Mouse (Mus musculus) CH12.LX (cell line): ENCODE data around the gene Gfy. TPM values are rescaled to one million over a fixed set of nuclear protein-coding genes. Genes with fewer than 3 reads are reported as not detected.

Experiments used
- DNase-seq: peaks from one replicate; pipeline ENCODE4 v3.0.0-alpha.2; 2013; ENCODE audit errors: extremely low read depth
- H3K27ac ChIP-seq: 2 replicates; pipeline ENCODE4 v1.5.1; 2012; ENCODE audit warnings: low read depth, mild to moderate bottlenecking, control low read depth, moderate library complexity; ENCODE audit not compliant: insufficient read depth
- H3K27me3 ChIP-seq: replicated peaks from 2 replicates; pipeline ENCODE3; 2012; ENCODE audit warnings: inconsistent platforms
- H3K36me3 ChIP-seq, 2 experiments: replicated peaks in 1 of 2; 2 replicates each; pipeline versions ENCODE3 to v1.6.1; 2012; ENCODE audit warnings: inconsistent platforms in 1 of 2, low read length in 1 of 2, mild to moderate bottlenecking in 1 of 2, mixed read lengths in 1 of 2, moderate library complexity in 1 of 2; ENCODE audit not compliant: control insufficient read depth in 1 of 2, insufficient read depth in 1 of 2
- H3K4me1 ChIP-seq, 2 experiments: 2 replicates each; pipeline ENCODE4 v1.6.1; 2012; ENCODE audit warnings: inconsistent platforms in 1 of 2, moderate library complexity in 1 of 2; ENCODE audit not compliant: insufficient read depth in 2 of 2, control insufficient read depth in 1 of 2
- H3K4me2 ChIP-seq: 2 replicates; pipeline ENCODE4 v1.6.1; 2012; ENCODE audit warnings: low read depth, mild to moderate bottlenecking, control low read depth; ENCODE audit not compliant: poor library complexity, insufficient read depth, severe bottlenecking
- H3K4me3 ChIP-seq, 3 experiments: fragments of 150-350 bp in 1 of 3; sonication (generic) in 1 of 3; replicated peaks in 1 of 3; 2 replicates each; pipeline versions ENCODE3 to v1.5.1; 2011 to 2012; ENCODE audit warnings: low read depth in 2 of 3, low read length in 2 of 3, mild to moderate bottlenecking in 2 of 3, moderate library complexity in 2 of 3, control low read depth in 1 of 3, improper control_type of control experiment in 1 of 3, inconsistent platforms in 1 of 3, mixed read lengths in 1 of 3; ENCODE audit not compliant: poor library complexity in 1 of 3
- H3K79me2 ChIP-seq: replicated peaks from 2 replicates; pipeline ENCODE4 v1.6.1; 2012; ENCODE audit warnings: mild to moderate bottlenecking, moderate library complexity; ENCODE audit not compliant: control insufficient read depth, poor library complexity, insufficient read depth, severe bottlenecking; ENCODE audit errors: extremely low read depth
- H3K9ac ChIP-seq: 2 replicates; pipeline ENCODE4 v1.6.1; 2012; ENCODE audit warnings: low read depth, mild to moderate bottlenecking, control low read depth, moderate library complexity; ENCODE audit not compliant: insufficient read depth
- H3K9me3 ChIP-seq: replicated peaks from 2 replicates; pipeline ENCODE3; 2012; ENCODE audit warnings: low read length, inconsistent platforms, mixed read lengths
- CHD1 ChIP-seq: IDR thresholded peaks from 2 replicates; pipeline ENCODE4 v1.6.1; 2012; ENCODE audit warnings: low read depth, low read length, improper control_type of control experiment, inconsistent platforms
- CHD2 ChIP-seq: IDR thresholded peaks from 2 replicates; pipeline ENCODE4 v1.6.1; 2011; ENCODE audit warnings: low read length, improper control_type of control experiment
- CTCF ChIP-seq, 2 experiments: IDR thresholded peaks in 1 of 2; conservative IDR thresholded peaks in 1 of 2; 2 replicates each; pipeline ENCODE4 v1.5.1; 2011 to 2012; ENCODE audit warnings: low read depth in 2 of 2, low read length in 2 of 2, improper control_type of control experiment in 1 of 2, inconsistent platforms in 1 of 2, mild to moderate bottlenecking in 1 of 2, moderate library complexity in 1 of 2
- E2F4 ChIP-seq: IDR thresholded peaks from 2 replicates; pipeline ENCODE4 v1.6.1; 2011; ENCODE audit warnings: low read depth, low read length, improper control_type of control experiment; ENCODE audit not compliant: insufficient replicate concordance
- ELF1 ChIP-seq: IDR thresholded peaks from 2 replicates; pipeline ENCODE4 v1.6.1; 2014; ENCODE audit warnings: low read depth, mild to moderate bottlenecking, inconsistent platforms, low read length, improper control_type of control experiment
- ETS1 ChIP-seq: conservative IDR thresholded peaks from 2 replicates; pipeline ENCODE4 v1.6.1; 2012; ENCODE audit warnings: low read depth, mild to moderate bottlenecking, inconsistent platforms, low read length, improper control_type of control experiment, moderate library complexity
- GABPA ChIP-seq: IDR thresholded peaks from 2 replicates; pipeline ENCODE4 v1.6.1; 2012; ENCODE audit warnings: low read depth, low read length, improper control_type of control experiment, inconsistent platforms; ENCODE audit not compliant: insufficient replicate concordance
- IRF4 ChIP-seq: IDR thresholded peaks from 2 replicates; pipeline ENCODE4 v1.6.1; 2014; ENCODE audit warnings: low read depth, mild to moderate bottlenecking, inconsistent platforms, low read length, improper control_type of control experiment
- KAT2A ChIP-seq: IDR thresholded peaks from 2 replicates; pipeline ENCODE4 v1.6.1; 2012; ENCODE audit warnings: low read length, improper control_type of control experiment, inconsistent platforms; ENCODE audit not compliant: insufficient replicate concordance
- MAX ChIP-seq: IDR thresholded peaks from 2 replicates; pipeline ENCODE4 v1.6.1; 2011; ENCODE audit warnings: low read length, improper control_type of control experiment
- MAZ ChIP-seq: IDR thresholded peaks from 2 replicates; pipeline ENCODE4 v1.6.1; 2012; ENCODE audit warnings: low read depth, mild to moderate bottlenecking, inconsistent platforms, low read length, improper control_type of control experiment, moderate library complexity
- MEF2A ChIP-seq: IDR thresholded peaks from 2 replicates; pipeline ENCODE4 v1.6.1; 2014; ENCODE audit warnings: low read depth, mild to moderate bottlenecking, inconsistent platforms, low read length, improper control_type of control experiment, borderline replicate concordance
- MXI1 ChIP-seq: IDR thresholded peaks from 2 replicates; pipeline ENCODE4 v1.6.1; 2011; ENCODE audit warnings: mild to moderate bottlenecking, low read depth, low read length, improper control_type of control experiment
- MYC ChIP-seq: IDR thresholded peaks from 2 replicates; pipeline ENCODE4 v1.6.1; 2011; ENCODE audit warnings: low read depth, mild to moderate bottlenecking, improper control_type of control experiment, low read length
- NELFE ChIP-seq: IDR thresholded peaks from 2 replicates; pipeline ENCODE4 v1.6.1; 2011; ENCODE audit warnings: low read depth, low read length, improper control_type of control experiment
- NRF1 ChIP-seq: IDR thresholded peaks from 2 replicates; pipeline ENCODE4 v1.6.1; 2014; ENCODE audit warnings: low read depth, mild to moderate bottlenecking, inconsistent platforms, low read length, improper control_type of control experiment, moderate library complexity
- POLR2A ChIP-seq: IDR thresholded peaks from 2 replicates; pipeline ENCODE4 v1.6.1; 2011; ENCODE audit warnings: low read depth, mild to moderate bottlenecking, improper control_type of control experiment, low read length
- POLR2AphosphoS2 ChIP-seq: IDR thresholded peaks from 2 replicates; pipeline ENCODE4 v1.6.1; 2011; ENCODE audit warnings: low read depth, low read length, improper control_type of control experiment
- RAD21 ChIP-seq: IDR thresholded peaks from 2 replicates; pipeline ENCODE4 v1.6.1; 2011; ENCODE audit warnings: low read depth, mild to moderate bottlenecking, low read length, improper control_type of control experiment, moderate library complexity
- RCOR1 ChIP-seq: conservative IDR thresholded peaks from 2 replicates; pipeline ENCODE4 v1.6.1; 2012; ENCODE audit warnings: low read depth, mild to moderate bottlenecking, inconsistent platforms, low read length, improper control_type of control experiment
- SIN3A ChIP-seq: IDR thresholded peaks from 2 replicates; pipeline ENCODE4 v1.6.1; 2012; ENCODE audit warnings: low read length, improper control_type of control experiment, inconsistent platforms
- SMC3 ChIP-seq: IDR thresholded peaks from 2 replicates; pipeline ENCODE4 v1.6.1; 2011; ENCODE audit warnings: low read depth, low read length, improper control_type of control experiment
- TBP ChIP-seq: conservative IDR thresholded peaks from 2 replicates; pipeline ENCODE4 v1.6.1; 2011; ENCODE audit warnings: low read depth, low read length, improper control_type of control experiment
- USF1 ChIP-seq: IDR thresholded peaks from 2 replicates; pipeline ENCODE4 v1.6.1; 2014; ENCODE audit warnings: low read depth, mild to moderate bottlenecking, inconsistent platforms, low read length, improper control_type of control experiment
- ZC3H11A ChIP-seq: IDR thresholded peaks from 2 replicates; pipeline ENCODE4 v1.6.1; 2012; ENCODE audit warnings: low read depth, mild to moderate bottlenecking, inconsistent platforms, low read length, improper control_type of control experiment
- ZMIZ1 ChIP-seq: IDR thresholded peaks from 2 replicates; pipeline ENCODE4 v1.6.1; 2012; ENCODE audit warnings: low read depth, mild to moderate bottlenecking, inconsistent platforms, low read length, improper control_type of control experiment
- dilution Hi-C: fragments of 300-500 bp; cut with MboI; formaldehyde crosslinking; loops from 2 replicates; pipeline ENCODE4 v1.14.3; 2020; ENCODE audit warnings: low sequenced_read_pairs; ENCODE audit not compliant: extremely low pct_unique_long_range_greater_than_20kb, extremely low pct_ligation_motif_present
- in situ Hi-C: fragments of 300-500 bp; cut with MboI; formaldehyde crosslinking; loops from 3 replicates; pipeline ENCODE4 v1.14.3; 2019; ENCODE audit warnings: low sequenced_read_pairs, low pct_ligation_motif_present, low pct_unique_long_range_greater_than_20kb, mixed read lengths
- polyA plus RNA-seq: library from polyadenylated mRNA; unstranded; fragments of >175 nt; gene quantifications from 2 replicates; pipeline ENCODE4 v1.2.1, GENCODE M21; 2012; ENCODE audit warnings: low read depth; ENCODE audit not compliant: insufficient read length
- total RNA-seq, 2 experiments: library from RNA; depleted of rRNA; stranded (reverse); fragments of 300-350 nt in 1 of 2; fragments of >200 nt in 1 of 2; gene quantifications; 2 replicates each; pipeline ENCODE4 v1.2.3; 2012 to 2014

The Gfy gene
- total and polyA plus RNA-seq, 3 experiments = not detected

- H3K9me3 ChIP-seq = no peaks in the 10 kb centered on the region
- H3K79me2 ChIP-seq = no peaks in the 10 kb centered on the region
- TF ChIP-seq RAD21 (peak; percentile 7), MXI1 (no peak), IRF4 (no peak), MAX (no peak), RCOR1 (no peak), SIN3A (no peak), CHD2 (no peak), E2F4 (no peak), ZC3H11A (no peak), TBP (no peak), CTCF (conservative IDR thresholded peaks at IDR 0.05 in 1 of 2, IDR thresholded peaks at IDR 0.05 in 1 of 2; ENCODE audit: low read depth in 2 of 2, low read length in 2 of 2) (peak; percentile 49 to 64), SMC3 (0 out of 2 replicates have a peak, but pooled peaks have one; percentile 17), GABPA (no peak), POLR2AphosphoS2 (no peak)
- dilution Hi-C loops (no loop called here), in situ Hi-C loops (no loop called here)
- H3K27ac ChIP-seq = no peak overlapping the region
- DNase-seq = peak; percentile 75
- peak overlapping the region in 2 of 3 experiments; percentile 62 to 74 for H3K4me3 ChIP-seq
- peaks cover 5 to 30% of the 10 kb centered on the region in 2 experiments for H3K4me1 ChIP-seq
- peaks cover 0 to 43% of the 10 kb centered on the region in 2 experiments for H3K36me3 ChIP-seq
- peak overlapping the region; percentile 48 for H3K9ac ChIP-seq
- no peaks in the 10 kb centered on the region for H3K27me3 ChIP-seq
- peak overlapping the region; percentile 11; the same call in 1 of the 2 replicates for H3K4me2 ChIP-seq
Observed at GRCm38 (mm10) chr7:45154993-45155514, 24.3 kb downstream of the Gfy start.

DNA sequence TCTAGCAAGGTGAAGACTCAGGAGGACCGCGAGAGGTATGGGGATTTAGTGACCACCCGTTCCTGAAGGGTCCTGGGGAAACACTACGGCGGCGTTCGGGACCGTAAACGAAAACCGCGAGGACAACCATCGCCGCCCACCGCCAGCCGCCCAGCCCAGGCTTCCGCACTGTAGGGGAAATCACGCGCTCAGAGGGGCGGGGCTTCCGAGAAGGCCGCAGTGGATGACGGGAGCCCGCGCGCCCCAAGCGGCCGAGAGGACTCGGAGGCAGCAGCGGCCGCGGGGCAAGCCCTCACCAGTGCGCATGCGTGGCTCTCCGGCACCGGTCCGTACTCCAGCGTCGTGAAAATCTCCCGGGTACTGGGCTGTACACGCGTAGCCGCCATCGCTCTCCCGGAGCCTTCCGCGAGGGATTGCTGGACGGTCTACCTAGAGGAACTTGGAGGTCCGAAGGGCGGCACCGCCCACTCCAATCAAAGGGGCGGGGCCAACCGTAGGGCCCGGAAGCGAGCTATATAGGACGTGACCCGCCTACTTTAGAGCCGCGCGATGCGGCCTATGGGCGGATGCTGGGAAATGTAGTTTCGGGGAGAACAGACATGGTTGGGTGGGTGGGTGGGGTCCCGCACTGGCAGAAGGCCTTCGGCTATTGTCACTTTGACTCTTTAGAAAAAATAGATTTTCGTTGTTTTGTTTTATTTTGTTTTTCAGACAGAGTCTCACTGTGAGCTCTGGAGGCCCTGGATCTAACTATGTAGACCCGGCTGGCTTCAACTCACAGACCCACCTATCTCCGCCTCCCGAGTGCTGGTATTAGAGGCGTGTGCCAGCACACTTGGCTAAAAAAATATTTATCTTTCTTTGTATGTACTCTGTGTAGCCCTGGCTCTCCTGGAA, 25.0 kb downstream of the Gfy start, which contains the start of the genes Pih1d1 and Aldh16a1:
Gene Pih1d1 (plus strand): TSS at position 208 of the 897 bp plus-strand sequence.
Gene Aldh16a1 (minus strand): TSS at position 489 of the 897 bp plus-strand sequence.
- Histone ChIP-seq H3K4me2 (peak within 1 kb of the TSS; percentile 78), H3K9me3 (no peaks in the 10 kb centered on the region), H3K4me3 (peak within 1 kb of the TSS; percentile 62 to 90 (median 74)), H3K4me1 (peaks cover 5 to 33% of the 10 kb centered on the region in 2 experiments), H3K79me2 (no peaks in the 10 kb centered on the region), H3K36me3 (peaks cover 0 to 39% of the 10 kb centered on the region in 2 experiments), H3K27ac (peak within 1 kb of the TSS; percentile 83), H3K27me3 (no peaks in the 10 kb centered on the region), H3K9ac (peak within 1 kb of the TSS; percentile 96)
- DNase-seq = peak; percentile 97
- in situ Hi-C loops (no loop called here), dilution Hi-C loops (no loop called here)
- TF ChIP-seq SIN3A = peak; percentile 50
- TF ChIP-seq MAX = peak; percentile 8; the same call in 1 of the 2 replicates
- TF ChIP-seq KAT2A = peak; percentile 85; the same call in 1 of the 2 replicates
- TF ChIP-seq CHD1 = no peak
- TF ChIP-seq POLR2A = peak; percentile 89
- TF ChIP-seq ELF1 = peak; percentile 92
- no peak for TF ChIP-seq IRF4
- TF ChIP-seq GABPA = no peak; the same call in 1 of the 2 replicates
- peak in 1 of 2 experiments; percentile 50; a peak in 2 of 4 replicates for TF ChIP-seq CTCF (conservative IDR thresholded peaks at IDR 0.05 in 1 of 2, IDR thresholded peaks at IDR 0.05 in 1 of 2; ENCODE audit: low read depth in 2 of 2, low read length in 2 of 2)
- no peak for TF ChIP-seq RAD21
- no peak; the same call in 1 of the 2 replicates for TF ChIP-seq MEF2A
- peak; percentile 33; the same call in 1 of the 2 replicates for TF ChIP-seq MYC
- TF ChIP-seq MXI1 = peak; percentile 57; the same call in 1 of the 2 replicates
- TF ChIP-seq E2F4 = 0 out of 2 replicates have a peak, but pooled peaks have one; percentile 16
- TF ChIP-seq RCOR1 = no peak
- peak; percentile 99 for TF ChIP-seq NRF1
- peak; percentile 94 for TF ChIP-seq NELFE
- no peak for TF ChIP-seq ZC3H11A
- no peak for TF ChIP-seq ETS1
- TF ChIP-seq USF1 = peak; percentile 59
- TF ChIP-seq ZMIZ1 = peak; percentile 34; the same call in 1 of the 2 replicates
- peak; percentile 81 for TF ChIP-seq TBP
- peak; percentile 92 for TF ChIP-seq CHD2
- TF ChIP-seq MAZ = 0 out of 2 replicates have a peak, but pooled peaks have one; percentile 16
